Mouse (Mus musculus) liver, embryonic 13.5 days (tissue): Measurements from ENCODE around the gene Sec14l1. TPM values are rescaled to one million over a fixed set of nuclear protein-coding genes. Genes with fewer than 3 reads are reported as not detected.

Experiments used
- microRNA-seq: library from miRNA; unstranded; fragments of <30 nt; microRNA quantifications from one replicate; pipeline ENCODE4, GENCODE M21; 2016
- polyA plus RNA-seq: library from polyadenylated mRNA; unstranded; fragments of >200 nt; fragmentation: Nextera tagmentation; extraction: Ambion mirVana; gene quantifications from 2 replicates; pipeline ENCODE4 v1.2.1, GENCODE M21; 2015

Sec14l1 gene
- polyA plus RNA-seq, 1 experiment from 2014 or later: 19.7 TPM

Small RNA genes lying within 50 kb of the gene (microRNA-seq; reads per million reads assigned to microRNA genes)
- gene Gm24323 (not detected), gene Mir6516 (1.5 reads per million)

Other genes with a start within 250 kb of the Sec14l1 start
- 0.06 TPM in 1 of 2 replicates, not detected in the other for gene Mgat5b, start 196.3 kb upstream of the Sec14l1 start, polyA plus RNA-seq
- gene Sept9, start 84.5 kb downstream of the Sec14l1 start, polyA plus RNA-seq: 44.1 and 55.5 TPM in 2 replicates